Mouse (Mus musculus) small intestine, adult 2 months (tissue): ENCODE measurements around the gene Rmi2.

ENCODE experiments used
- CTCF ChIP-seq: fragments of 200-500 bp; IDR thresholded peaks from 2 replicates; pipeline ENCODE4 v1.5.1; 2012; ENCODE audit warnings: low read depth, mild to moderate bottlenecking, control low read depth, inconsistent platforms, low read length, moderate library complexity, mixed read lengths; ENCODE audit not compliant: insufficient replicate concordance, insufficient read length; ENCODE audit errors: extremely low read depth
- POLR2A ChIP-seq: fragments of 200-500 bp; IDR thresholded peaks from 2 replicates; pipeline ENCODE4 v1.6.1; 2012; ENCODE audit warnings: low read depth, mild to moderate bottlenecking, control low read depth, inconsistent platforms, low read length, moderate library complexity

DNA sequence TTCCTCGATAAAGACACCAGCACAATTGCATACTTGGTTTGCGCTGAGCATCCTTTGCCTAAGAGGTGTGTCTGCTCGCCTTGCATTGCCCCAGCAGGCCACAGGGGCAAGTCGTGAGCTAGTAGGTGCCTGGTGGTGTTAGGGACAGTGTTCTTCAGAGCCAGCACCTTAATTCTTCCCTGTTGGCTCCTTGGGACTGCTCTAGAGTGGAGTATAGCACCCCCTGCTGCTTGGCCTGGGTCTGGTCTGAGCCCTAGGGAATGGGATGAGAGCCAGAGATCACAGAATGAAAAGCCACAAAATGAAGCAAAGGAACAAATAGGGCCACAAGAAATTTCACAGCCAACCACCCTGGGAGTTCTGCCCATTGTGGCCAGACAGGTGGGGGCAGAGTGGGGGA is 11.6 kb downstream of the Rmi2 start:
- TF ChIP-seq POLR2A (no peak), CTCF (peak; percentile 92; the same call in 1 of the 2 replicates)
